Mouse (Mus musculus): ENCODE measurements around the gene Iapp.
"Not testable (repeated sequence)": the region's sequence is repeated elsewhere in the genome, so short reads cannot be mapped to it uniquely, and the experiment has no call there.

Iapp gene

GRCm38 (mm10) chr6:142298098-142298497 is at the start of gene Iapp:
Iapp (plus strand) TSS chr6:142298423.
- no peak for DNase-seq (ENCODE audit: low read depth, low spot score)

DNA sequence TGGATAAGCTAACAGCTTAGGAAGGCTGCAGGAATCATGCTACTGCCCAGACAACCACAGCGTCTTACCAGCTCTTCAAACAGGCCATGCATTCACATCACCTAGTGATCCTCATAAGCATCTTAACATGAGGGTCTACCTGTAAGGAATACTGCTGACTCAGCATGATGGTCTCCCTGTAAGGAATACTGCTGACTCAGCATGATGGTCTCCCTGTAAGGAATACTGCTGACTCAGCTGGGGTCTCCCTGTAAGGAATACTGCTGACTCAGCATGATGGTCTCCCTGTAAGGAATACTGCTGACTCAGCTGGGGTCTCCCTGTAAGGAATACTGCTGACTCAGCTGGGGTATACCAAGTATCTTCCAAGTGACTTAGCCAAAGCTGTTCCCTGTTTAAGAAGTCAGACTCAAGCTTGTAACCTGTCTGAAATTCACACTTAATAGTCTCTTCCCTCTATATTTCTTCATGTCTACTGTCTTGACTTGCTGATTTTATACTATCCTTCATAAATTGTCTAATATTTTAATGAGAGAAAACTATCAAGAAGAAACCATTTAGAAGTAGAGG is 47.4 kb upstream of the Iapp start:
- DNase-seq (ENCODE audit: low read depth, low spot score): not testable (repeated sequence)

GRCm38 (mm10) chr6:142275721-142276442 is 22.3 kb upstream of the Iapp start:
- no peak for DNase-seq (ENCODE audit: low read depth, low spot score)

GRCm38 (mm10) chr6:142289413-142290118 is 8.7 kb upstream of the Iapp start:
- no peak for DNase-seq (ENCODE audit: low read depth, low spot score)

DNA sequence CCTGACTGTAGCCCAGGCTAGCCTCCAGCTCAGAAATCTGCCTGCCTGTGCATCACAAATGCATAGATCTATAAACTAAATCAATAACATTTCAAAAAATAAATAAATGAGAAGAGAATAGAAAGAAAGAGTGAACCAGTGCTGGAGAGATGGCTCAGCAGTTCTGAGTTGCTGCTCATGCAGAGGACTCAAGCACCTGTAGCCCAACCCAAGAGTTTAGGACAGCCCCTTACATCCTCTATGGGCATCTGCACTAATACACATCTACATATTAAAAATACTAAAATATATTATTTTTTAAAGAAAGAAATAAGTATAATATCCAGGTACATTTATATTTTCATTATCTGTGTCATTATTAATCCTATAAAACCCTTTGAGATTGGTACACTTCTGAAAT is 6.9 kb downstream of the Iapp start:
- DNase-seq (ENCODE audit: low read depth, low spot score): no peak

GRCm38 (mm10) chr6:142314285-142314684 is 16.1 kb downstream of the Iapp start:
- DNase-seq (ENCODE audit: low read depth, low spot score): no peak

DNA sequence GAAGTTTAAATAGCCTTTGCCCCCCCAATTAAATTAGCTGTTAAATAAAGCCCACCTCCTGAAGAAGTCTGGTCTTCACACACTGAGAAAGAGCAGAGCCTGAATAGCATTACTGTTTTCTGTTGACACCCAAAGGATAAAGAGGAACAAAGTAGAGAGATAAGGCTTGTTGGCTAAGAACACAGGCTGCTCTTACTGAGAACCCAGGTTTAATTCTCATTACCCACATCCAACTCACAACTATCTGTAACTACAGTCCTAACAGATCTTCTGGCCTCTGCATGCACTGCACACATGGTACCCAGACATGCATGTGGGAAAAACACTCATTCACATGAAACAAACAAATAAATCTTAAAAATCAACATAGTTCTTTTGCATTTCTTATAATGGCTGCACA is 18.9 kb downstream of the Iapp start:
- DNase-seq (ENCODE audit: low read depth, low spot score): no peak

GRCm38 (mm10) chr6:142322881-142323280 is 24.7 kb downstream of the Iapp start, which contains the start of gene Slco1a5:
Slco1a5 (minus strand) TSS chr6:142322981.
- DNase-seq (ENCODE audit: low read depth, low spot score): no peak

DNA sequence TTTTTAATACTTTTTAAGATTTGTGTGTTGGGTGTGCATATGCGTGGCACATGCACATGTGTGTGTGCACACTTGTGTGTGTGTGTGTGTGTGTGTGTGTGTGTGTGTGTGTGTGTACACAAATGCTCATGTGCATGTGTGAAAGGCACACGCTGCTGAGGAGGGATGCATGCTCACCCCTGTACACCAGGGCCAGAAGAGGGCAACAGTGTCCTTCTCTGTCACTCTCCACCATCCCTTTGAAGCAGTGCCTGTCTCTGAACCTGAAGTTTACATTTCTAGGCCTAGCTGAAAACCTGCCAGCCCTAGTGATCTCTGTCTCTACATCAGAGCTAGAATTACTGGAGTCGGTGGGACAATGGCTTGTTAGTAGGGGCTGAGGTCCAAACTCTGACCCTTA is 28.4 kb downstream of the Iapp start:
- no peak for DNase-seq (ENCODE audit: low read depth, low spot score)

- DNase-seq (ENCODE audit: low read depth, low spot score): no peak
Measured at GRCm38 (mm10) chr6:142329201-142329600, 31.0 kb downstream of the Iapp start.

GRCm38 (mm10) chr6:142338961-142339360 is 40.7 kb downstream of the Iapp start:
- no peak for DNase-seq (ENCODE audit: low read depth, low spot score)

DNA sequence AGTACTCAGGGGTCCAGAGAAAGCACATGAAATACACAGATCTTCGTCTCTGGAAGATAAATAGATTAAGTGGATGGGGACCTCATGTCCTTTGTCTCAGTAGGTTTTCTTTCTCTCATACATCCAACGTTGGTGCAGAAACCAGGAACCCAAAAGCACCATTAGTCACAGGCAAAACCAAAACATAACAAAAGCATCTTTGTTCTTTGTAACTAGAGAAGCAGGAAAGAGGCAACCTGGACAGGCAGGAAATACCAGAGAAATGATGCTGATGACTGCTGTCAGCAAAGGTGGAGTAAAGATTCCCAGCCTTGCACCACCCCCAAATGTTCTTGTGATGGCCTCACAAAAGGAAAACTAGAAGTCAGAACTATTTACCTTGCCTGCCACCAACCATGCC is 41.4 kb downstream of the Iapp start:
- no peak for DNase-seq (ENCODE audit: low read depth, low spot score)

DNA sequence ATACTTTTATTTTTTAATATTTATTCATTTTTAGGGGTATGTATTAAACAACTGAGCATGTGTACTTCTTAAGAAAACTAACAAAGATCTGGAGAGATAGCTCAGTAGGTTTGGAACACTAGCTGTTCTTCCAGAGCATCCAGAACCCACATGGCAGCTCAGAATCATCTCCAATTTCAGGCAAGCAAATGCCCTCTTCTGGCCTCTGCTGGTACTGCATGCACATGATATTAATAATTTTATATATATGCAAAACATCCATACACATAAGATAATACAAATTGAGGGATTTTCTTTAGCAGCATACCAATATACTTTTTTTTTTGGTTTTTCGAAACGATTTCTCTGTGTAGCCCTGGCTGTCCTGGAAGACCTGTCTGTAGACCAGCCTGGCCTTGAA is 45.3 kb downstream of the Iapp start:
- peak; percentile 65 for DNase-seq (ENCODE audit: low read depth, low spot score)

DNA sequence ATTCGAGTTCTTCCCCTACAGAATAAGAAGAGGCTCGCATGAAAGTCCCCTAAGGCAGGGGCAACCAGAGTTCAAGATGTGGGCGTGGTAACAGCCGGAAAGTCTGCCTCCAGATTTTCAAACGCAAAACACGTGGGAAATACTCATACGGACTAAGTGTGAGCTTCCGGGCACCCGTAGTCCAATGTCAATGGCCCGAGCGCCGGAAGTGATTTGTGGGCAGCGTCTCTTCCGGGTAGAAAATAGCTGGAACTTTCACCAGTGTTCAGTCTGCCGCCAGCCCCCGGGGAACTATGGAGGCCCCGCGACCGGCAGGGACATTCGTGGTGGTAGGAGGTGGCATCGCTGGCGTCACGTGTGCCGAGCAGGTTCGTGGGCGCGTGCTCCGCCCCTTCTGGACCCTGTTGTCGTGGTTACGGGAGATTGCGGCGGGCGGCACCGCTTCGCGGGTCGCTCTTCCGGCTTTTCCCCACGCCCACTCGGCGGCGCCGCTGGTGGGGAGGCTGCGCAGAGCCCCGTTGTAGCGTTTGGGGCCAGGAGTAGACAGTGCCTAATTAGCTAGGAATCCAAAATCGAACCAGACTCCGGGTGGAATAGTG is 47.3 kb downstream of the Iapp start, which contains the start of gene Pyroxd1:
Gene Pyroxd1, plus strand, starts transcription at position 215 of the 599 bp plus-strand sequence.
- DNase-seq (ENCODE audit: low read depth, low spot score): peak; percentile 94

DNA sequence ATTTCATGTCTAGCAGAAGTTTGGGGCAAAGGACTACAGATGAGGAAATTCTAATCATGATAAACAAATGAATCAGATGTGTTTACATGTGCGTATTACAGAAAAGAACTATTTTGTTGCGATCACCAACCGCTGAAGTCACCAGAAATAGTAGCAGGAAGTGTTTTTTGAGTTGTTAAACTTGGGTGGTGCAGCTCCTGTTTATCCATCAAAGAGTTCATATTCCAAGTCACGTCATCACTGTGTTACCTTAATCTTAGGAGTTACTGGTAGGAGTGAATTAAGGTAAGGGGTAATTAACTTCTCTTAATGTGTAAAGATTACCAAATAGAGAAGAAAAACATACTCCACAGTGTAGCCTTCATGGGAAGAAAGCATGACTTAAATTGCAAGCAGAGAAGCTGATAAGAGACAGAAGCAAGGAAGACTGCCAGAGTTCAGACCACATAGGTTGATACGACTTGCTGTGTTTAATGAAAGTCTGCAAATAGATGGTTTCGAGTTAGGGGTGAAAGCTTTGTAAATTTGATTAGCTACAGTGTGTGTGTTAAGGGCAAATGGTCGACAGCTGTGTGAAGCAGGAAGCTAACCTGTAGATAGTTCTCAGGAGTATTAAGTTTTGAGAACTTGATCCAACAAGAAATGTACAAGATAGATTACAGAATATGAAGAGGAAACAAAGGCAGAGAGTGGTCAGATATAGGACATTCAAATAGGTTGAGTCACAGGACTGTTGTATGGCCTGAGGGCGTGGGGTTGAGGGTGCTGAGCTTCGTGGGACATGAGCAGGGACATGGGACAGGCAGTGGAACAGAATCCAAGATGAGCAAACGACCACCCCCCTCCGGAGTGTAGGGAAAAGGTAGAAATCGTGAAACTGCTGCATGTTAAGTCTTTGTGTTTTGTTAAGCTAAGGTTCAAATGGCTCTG is 48.2 kb downstream of the Iapp start:
- peak; percentile 49 for DNase-seq (ENCODE audit: low read depth, low spot score)

DNA sequence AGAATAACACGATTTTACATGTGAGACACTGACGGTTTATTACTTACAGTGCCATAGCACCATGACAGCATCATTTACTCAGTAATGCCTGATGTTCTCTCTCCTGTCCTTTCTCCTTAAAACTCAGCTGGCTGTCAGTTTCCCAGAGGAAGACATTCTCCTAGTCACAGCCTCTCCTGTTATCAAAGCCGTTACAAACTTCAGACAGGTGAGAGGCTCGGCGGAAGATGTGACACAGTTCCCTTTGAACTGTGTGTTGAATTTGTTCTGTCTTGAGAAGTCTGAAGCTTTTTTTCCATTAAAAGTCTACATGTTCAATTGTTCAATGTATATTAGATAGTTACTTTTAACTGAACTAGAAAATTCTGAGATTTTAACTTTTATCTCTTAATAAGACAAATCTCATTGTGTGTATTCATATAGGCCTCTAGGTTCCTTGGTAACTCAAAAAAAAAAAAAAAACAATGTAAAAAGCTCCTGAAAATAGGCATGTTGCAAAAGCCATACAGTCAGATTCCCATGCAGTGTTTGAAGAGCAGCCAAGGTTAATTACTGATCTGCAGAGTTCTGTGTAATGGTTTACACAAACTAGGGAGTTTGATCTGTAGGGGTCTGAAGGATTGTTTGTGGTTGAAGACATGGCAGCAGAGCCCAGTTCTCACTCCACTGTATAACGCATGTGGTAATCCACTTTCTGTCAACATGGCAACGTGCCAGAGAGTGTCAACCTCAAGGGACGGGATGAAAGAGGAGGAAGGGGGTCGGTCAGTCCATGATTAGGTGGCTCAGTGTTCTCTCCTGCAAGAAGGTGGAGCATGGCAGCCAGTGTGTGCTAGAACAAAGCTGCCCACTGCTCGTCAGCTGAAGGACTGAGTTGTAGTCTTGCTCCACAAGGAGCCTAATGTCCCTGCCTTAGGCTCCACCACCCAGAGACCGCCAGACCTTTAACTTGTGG is 49.5 kb downstream of the Iapp start:
- no peak for DNase-seq (ENCODE audit: low read depth, low spot score)

DNA sequence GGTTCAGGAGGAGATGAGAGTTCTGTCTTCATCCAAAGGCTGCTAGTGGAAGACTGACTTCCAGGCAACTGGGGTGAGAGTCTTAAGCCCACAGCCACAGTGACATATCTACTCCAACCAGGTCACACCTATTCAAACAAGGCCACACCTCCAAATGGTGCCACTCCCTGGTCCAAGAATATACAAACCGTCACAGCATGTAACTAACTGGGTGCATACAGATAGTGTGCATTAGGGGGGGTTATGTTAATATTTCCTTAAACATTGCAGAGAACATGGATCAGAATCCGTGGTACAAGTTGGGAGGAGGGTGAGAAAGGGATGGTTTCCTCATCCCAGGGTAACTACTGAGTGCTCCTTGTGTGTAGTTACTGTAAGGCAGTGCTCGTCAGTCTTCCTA is 53.9 kb downstream of the Iapp start:
- not testable (repeated sequence) for DNase-seq (ENCODE audit: low read depth, low spot score)
